Mouse (Mus musculus): ENCODE results near the gene Akr1e1. TPM values are rescaled to one million over a fixed set of nuclear protein-coding genes. Genes with fewer than 3 reads are reported as not detected.
A peak's percentile ranks its signal among the peaks of the same experiment; 100 is the strongest.
"Not testable (repeated sequence)": the region's sequence is repeated elsewhere in the genome, so short reads cannot be mapped to it uniquely, and the experiment has no call there.

Gene Akr1e1
- total and polyA plus RNA-seq, 2 experiments from 2014 or later: 26.9 to 39.2 TPM

DNA sequence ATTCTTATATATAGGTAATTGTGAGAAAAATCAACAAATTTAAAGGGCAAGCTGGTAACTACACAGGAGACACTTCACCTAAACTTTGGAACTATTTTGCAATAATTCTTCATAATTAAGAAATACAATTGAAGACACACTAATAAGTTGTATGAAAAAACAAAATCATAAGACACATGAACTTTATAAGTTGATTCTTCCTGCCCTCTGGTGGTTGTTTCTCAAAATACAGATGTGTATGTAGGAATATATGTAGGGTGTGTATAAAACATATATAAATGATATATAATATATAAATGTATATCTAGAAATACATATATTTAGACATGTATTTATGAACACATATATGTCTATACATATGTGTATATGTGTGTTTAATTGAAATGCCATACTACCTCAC, 1.9 kb upstream of the Akr1e1 start:
- Histone ChIP-seq H3K9ac (replicated peaks; ENCODE audit: low read depth, low read length) (no peak overlapping the region), H3K4me2 (ENCODE audit: low read depth, low read length) (no peak overlapping the region), H3K36me3 (replicated peaks; ENCODE audit: control insufficient read depth, insufficient read depth, low read length) (no peaks in the 10 kb centered on the region), H3K9me3 (replicated peaks; ENCODE audit: control insufficient read depth, low read length) (no peaks in the 10 kb centered on the region), H3K4me3 (ENCODE audit: low read depth, low read length) (no peak overlapping the region), H3K27ac (ENCODE audit: low read depth) (no peak overlapping the region), H3K27me3 (ENCODE audit: control insufficient read depth, insufficient read depth, low read length) (no peaks in the 10 kb centered on the region), H3K4me1 (ENCODE audit: control insufficient read depth, insufficient read depth) (0 out of 2 replicates have a peak, but pooled peaks cover 3% of the 10 kb centered on the region)
- DNase-seq (ENCODE audit: low spot score) (no peak), ATAC-seq (ENCODE audit: insufficient read depth, low read depth) (no peak)
- no peak for TF ChIP-seq EP300 (IDR thresholded peaks at IDR 0.05; ENCODE audit: low read depth)
- peak; percentile 39 for TF ChIP-seq CTCF (IDR thresholded peaks at IDR 0.05; ENCODE audit: low read depth)

DNA sequence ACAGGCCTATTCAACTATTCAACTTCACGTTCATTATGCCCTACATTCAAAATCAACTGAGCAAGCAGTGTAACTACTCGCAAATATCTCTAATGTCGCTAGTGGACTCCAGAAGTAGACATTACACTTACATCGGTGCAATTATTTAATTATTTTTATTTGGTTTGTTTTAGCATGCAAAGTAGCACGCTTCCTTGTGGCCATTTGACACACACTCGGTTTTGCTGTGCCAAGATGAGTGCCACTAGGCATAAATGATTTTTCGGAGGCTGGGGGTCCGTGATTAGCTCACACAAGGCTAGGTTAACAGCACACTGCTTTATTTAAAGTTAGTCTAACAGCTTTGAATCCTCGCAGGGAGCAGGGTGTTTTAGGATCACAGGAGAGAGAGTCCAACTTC, 444 bp downstream of the Akr1e1 start:
- ATAC-seq (ENCODE audit: insufficient read depth, low read depth): peak; percentile 36
- Histone ChIP-seq H3K4me1 (ENCODE audit: control insufficient read depth, insufficient read depth) (0 out of 2 replicates have a peak, but pooled peaks cover 3% of the 10 kb centered on the region), H3K27ac (ENCODE audit: low read depth) (peak overlapping the region; percentile 72), H3K36me3 (replicated peaks; ENCODE audit: control insufficient read depth, insufficient read depth, low read length) (no peaks in the 10 kb centered on the region), H3K27me3 (ENCODE audit: control insufficient read depth, insufficient read depth, low read length) (no peaks in the 10 kb centered on the region), H3K9ac (replicated peaks; ENCODE audit: low read depth, low read length) (peak overlapping the region; percentile 76), H3K4me2 (ENCODE audit: low read depth, low read length) (peak overlapping the region; percentile 80), H3K4me3 (ENCODE audit: low read depth, low read length) (peak overlapping the region; percentile 64), H3K9me3 (replicated peaks; ENCODE audit: control insufficient read depth, low read length) (no peaks in the 10 kb centered on the region)
- DNase-seq (ENCODE audit: low spot score): peak; percentile 15
- TF ChIP-seq EP300 (IDR thresholded peaks at IDR 0.05; ENCODE audit: low read depth) (no peak), CTCF (IDR thresholded peaks at IDR 0.05; ENCODE audit: low read depth) (no peak)
- 20% methylated on average over 9 of the region's 9 CpGs for WGBS

DNA sequence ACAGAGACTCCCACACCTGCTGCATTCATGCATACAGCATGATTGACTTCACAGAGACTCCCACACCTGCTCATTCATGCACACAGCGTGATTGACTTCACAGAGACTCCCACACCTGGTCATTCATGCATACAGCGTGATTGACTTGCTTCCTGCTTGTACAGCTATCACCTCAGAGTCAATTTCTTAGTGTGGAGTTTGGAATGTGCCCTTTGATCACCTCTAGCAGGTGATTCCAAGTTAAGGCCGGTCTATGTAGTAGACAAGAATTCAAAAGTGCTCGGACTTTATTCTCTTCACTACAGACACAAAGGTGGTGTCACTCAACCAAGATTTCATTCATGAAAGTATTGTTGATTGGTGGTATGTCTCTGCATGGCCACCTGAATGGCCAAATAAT, 2.2 kb downstream of the Akr1e1 start:
- H3K4me3 ChIP-seq (ENCODE audit: low read depth, low read length): no peak overlapping the region
- H3K4me2 ChIP-seq (ENCODE audit: low read depth, low read length): no peak overlapping the region
- H3K36me3 ChIP-seq (replicated peaks; ENCODE audit: control insufficient read depth, insufficient read depth, low read length): peaks cover 4% of the 10 kb centered on the region; the same call in 1 of the 2 replicates
- no peaks in the 10 kb centered on the region for H3K27me3 ChIP-seq (ENCODE audit: control insufficient read depth, insufficient read depth, low read length)
- no peak overlapping the region for H3K27ac ChIP-seq (ENCODE audit: low read depth)
- 80% methylated on average over 4 of the region's 4 CpGs for WGBS
- no peak for DNase-seq (ENCODE audit: low spot score)
- no peaks in the 10 kb centered on the region for H3K9me3 ChIP-seq (replicated peaks; ENCODE audit: control insufficient read depth, low read length)
- H3K9ac ChIP-seq (replicated peaks; ENCODE audit: low read depth, low read length): no peak overlapping the region
- no peak for ATAC-seq (ENCODE audit: insufficient read depth, low read depth)
- TF ChIP-seq EP300 (IDR thresholded peaks at IDR 0.05; ENCODE audit: low read depth): no peak
- TF ChIP-seq CTCF (IDR thresholded peaks at IDR 0.05; ENCODE audit: low read depth): no peak
- H3K4me1 ChIP-seq (ENCODE audit: control insufficient read depth, insufficient read depth): 0 out of 2 replicates have a peak, but pooled peaks cover 3% of the 10 kb centered on the region

DNA sequence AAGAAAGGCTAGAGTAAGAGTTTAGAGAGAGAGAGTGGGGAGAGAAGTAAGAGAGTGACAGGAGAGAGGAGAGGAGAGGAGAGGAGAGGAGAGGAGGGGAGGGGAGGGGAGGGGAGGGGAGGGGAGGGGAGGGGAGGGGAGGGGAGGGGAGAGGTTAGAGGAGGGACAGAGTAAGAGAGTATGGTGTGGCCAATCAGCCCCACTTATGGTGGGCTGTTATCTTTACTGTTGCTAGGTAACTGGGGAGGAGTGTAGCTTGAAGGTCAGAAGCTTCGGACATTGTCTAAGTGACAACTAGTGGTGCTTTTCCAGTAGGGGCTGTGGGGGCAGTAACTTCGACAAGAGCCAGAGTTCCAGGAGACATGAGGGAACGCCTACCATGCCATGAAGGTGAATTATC, 5.5 kb downstream of the Akr1e1 start:
- peaks cover 13% of the 10 kb centered on the region; the same call in 1 of the 2 replicates for H3K36me3 ChIP-seq (replicated peaks; ENCODE audit: control insufficient read depth, insufficient read depth, low read length)
- H3K4me3 ChIP-seq (ENCODE audit: low read depth, low read length); H3K9me3 ChIP-seq (replicated peaks; ENCODE audit: control insufficient read depth, low read length); ATAC-seq (ENCODE audit: insufficient read depth, low read depth); H3K27ac ChIP-seq (ENCODE audit: low read depth); DNase-seq (ENCODE audit: low spot score); H3K9ac ChIP-seq (replicated peaks; ENCODE audit: low read depth, low read length); H3K4me1 ChIP-seq (ENCODE audit: control insufficient read depth, insufficient read depth); H3K27me3 ChIP-seq (ENCODE audit: control insufficient read depth, insufficient read depth, low read length); H3K4me2 ChIP-seq (ENCODE audit: low read depth, low read length): not testable (repeated sequence)
- WGBS: 30% methylated on average over 3 of the region's 3 CpGs

DNA sequence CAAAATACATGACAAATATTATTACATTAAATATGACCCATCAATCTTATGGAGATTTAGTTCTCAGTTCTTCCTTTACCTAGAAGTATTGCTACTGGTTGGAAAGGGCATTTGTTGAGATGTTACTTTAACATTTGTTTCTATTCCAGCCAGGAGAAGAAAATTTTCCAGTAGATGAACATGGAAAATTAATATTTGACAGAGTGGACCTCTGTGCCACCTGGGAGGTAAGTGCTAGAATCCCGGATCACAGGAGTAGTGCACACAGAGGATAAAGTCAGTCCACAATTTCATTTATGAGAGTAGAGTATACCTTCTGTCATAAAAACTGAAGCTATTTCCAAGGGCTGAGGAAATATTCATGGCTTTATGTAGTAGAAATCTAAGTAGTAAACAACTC, 32.1 kb downstream of the Akr1e1 start:
- ATAC-seq (ENCODE audit: insufficient read depth, low read depth) (no peak), DNase-seq (ENCODE audit: low spot score) (no peak)
- Histone ChIP-seq H3K27me3 (ENCODE audit: control insufficient read depth, insufficient read depth, low read length) (no peaks in the 10 kb centered on the region), H3K27ac (ENCODE audit: low read depth) (no peak overlapping the region), H3K36me3 (replicated peaks; ENCODE audit: control insufficient read depth, insufficient read depth, low read length) (no peaks in the 10 kb centered on the region), H3K4me3 (ENCODE audit: low read depth, low read length) (no peak overlapping the region), H3K9me3 (replicated peaks; ENCODE audit: control insufficient read depth, low read length) (no peaks in the 10 kb centered on the region), H3K9ac (replicated peaks; ENCODE audit: low read depth, low read length) (no peak overlapping the region), H3K4me1 (ENCODE audit: control insufficient read depth, insufficient read depth) (no peaks in the 10 kb centered on the region), H3K4me2 (ENCODE audit: low read depth, low read length) (no peak overlapping the region)
- WGBS: 77% methylated on average over 1 of the region's 1 CpGs
- TF ChIP-seq EP300 (IDR thresholded peaks at IDR 0.05; ENCODE audit: low read depth): no peak

DNA sequence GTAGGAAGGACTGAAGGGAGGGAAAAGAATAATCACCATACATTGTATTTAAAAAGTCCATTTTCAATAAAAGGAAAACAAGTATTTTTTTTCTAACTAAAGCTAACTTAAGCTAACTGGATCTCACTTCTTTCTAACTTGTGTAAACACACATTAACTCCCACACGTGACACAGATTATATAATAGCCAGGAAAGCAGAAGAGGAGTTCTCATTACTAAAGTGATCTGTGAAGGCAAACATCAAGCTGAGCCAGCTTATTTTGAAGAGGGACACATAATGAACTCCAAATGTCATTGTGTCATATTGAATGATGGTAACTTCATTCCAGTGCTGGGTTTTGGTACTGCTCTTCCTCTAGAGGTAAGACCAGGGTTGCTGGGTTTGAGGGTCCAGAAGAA, 35.1 kb downstream of the Akr1e1 start, which contains the start of gene Akr1c21:
Gene Akr1c21, plus strand, starts transcription at position 205 of the 400 bp plus-strand sequence.
- ATAC-seq (ENCODE audit: insufficient read depth, low read depth) (no peak), DNase-seq (ENCODE audit: low spot score) (no peak)
- Histone ChIP-seq H3K27me3 (ENCODE audit: control insufficient read depth, insufficient read depth, low read length) (no peaks in the 10 kb centered on the region), H3K9ac (replicated peaks; ENCODE audit: low read depth, low read length) (no peak within 1 kb of the TSS), H3K27ac (ENCODE audit: low read depth) (no peak within 1 kb of the TSS), H3K4me2 (ENCODE audit: low read depth, low read length) (no peak within 1 kb of the TSS), H3K36me3 (replicated peaks; ENCODE audit: control insufficient read depth, insufficient read depth, low read length) (no peaks in the 10 kb centered on the region), H3K4me1 (ENCODE audit: control insufficient read depth, insufficient read depth) (no peaks in the 10 kb centered on the region), H3K4me3 (ENCODE audit: low read depth, low read length) (no peak within 1 kb of the TSS), H3K9me3 (replicated peaks; ENCODE audit: control insufficient read depth, low read length) (no peaks in the 10 kb centered on the region)
- TF ChIP-seq CTCF (IDR thresholded peaks at IDR 0.05; ENCODE audit: low read depth) (no peak), EP300 (IDR thresholded peaks at IDR 0.05; ENCODE audit: low read depth) (no peak)
- 69% methylated on average over 1 of the region's 1 CpGs for WGBS

Measured in heart, postnatal 0 days (tissue).